Mouse (Mus musculus): ENCODE measurements around the gene Satb2.

Satb2 gene

DNA sequence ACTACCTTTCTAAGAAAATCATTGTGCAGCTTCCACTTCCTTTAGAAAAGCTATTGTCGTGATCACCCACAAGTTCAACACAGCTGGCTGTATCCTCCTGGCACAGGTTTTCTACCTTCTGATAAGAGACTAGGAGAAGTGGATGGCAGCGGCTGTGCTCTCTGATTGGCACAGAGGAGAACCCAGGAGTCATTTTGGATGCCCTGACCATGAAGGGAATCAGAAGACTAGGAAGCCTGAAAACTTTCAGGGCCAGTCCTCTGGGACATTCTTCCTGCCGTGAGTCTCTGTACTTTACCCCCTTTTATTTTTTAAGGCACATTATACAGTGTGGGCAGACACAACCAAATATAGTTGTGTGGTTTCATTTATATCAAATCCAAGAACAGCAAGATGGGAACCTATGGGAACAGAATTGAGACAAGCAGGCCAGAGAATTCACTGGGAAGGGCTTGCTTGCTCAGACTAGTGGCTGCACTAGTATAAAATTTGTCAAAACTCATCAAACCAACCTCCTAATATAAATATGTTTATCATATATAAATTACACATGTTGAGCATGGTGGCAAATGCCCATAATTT is 77.7 kb downstream of the Satb2 start:
- no peak for TF ChIP-seq GATA4 (IDR thresholded peaks at IDR 0.05; ENCODE audit: insufficient replicate concordance, low read length)

DNA sequence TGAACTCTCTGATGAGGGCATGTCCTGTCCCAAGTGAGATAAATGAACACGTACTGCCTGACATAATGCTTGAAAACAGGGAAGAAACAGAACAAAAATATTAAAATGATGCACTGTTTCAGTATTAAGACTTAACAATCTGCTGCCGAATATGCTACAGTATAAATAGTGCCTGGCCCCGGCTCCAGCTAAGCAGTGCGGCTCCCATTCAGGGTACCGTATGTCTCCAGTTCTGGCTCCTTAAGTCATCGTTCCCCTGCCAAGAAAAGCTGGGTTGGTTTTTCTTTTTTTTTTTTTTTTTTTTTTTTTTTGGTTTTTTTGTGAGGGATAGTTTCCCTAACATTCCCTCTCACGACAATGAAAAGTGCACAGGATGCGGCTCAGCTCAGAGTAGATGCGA is 78.3 kb downstream of the Satb2 start:
- TF ChIP-seq GATA4 (IDR thresholded peaks at IDR 0.05; ENCODE audit: insufficient replicate concordance, low read length) = no peak

DNA sequence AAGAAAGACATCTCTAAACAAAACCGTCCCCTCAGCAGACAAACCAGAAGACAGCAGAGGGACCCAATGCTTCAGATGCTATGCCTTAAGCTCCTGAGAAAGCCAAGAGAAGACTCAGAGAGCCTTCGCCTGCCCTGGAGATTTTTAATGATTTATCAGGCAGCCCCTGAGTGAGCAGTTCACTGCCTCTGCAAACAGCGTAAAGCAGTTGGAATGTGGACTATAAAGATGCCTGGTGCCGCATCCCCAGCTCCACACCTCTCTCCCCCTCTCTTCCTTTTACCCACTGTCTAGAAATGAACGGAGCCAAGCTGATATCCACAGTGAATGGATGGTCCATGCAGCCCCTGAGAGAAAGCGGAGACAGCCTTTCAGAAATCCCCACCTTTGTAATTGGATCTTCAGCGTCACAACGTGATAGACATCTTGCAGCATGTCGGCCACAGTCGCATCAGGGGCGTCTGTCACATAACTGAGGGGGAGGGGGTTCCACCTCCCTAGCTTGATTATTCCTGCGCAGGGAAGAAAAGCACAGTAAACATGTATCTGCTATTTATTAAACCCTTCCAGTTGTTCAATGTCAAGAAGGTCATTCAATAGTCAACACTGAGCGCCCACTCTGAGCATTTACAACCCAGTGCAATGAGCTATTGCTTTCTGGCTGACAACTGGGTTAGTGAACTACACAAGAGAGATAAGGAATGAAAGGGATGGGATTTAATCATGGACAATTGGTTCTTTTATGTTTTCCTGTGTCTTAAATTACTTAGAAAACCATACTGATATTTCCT is 79.6 kb downstream of the Satb2 start:
- TF ChIP-seq GATA4 (IDR thresholded peaks at IDR 0.05; ENCODE audit: insufficient replicate concordance, low read length) = no peak

DNA sequence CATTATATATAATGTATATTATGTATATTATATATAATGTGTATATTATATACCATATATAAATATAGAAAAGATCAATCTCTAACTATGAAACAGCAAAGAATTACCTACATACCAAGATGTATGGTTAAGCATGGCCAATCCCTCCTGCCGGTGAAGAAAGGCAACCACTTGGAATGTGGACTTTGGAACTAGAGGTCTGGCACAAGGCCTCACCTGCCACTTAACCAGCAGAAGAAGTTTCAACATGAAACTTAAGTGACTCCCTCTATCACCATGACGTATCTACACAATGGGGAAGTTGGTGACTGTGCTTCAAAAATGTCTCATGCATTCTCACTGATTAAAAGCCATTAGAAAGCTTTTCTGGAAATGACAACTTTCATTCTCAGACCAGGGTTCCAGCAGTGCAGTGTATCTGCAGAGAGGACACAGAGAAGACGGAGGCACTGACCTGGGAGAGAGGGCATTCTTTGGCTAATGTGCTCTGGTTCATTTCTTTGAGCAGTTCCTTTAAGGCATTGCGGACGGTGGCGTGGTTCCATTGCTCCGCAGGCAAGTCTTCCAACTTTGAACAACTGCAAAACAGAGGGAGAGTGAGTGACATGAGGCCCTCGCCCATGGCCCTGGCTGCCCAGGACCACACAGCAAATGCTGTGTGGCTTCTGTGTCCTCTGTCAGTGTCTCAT is 80.8 kb downstream of the Satb2 start:
- TF ChIP-seq GATA4 (IDR thresholded peaks at IDR 0.05; ENCODE audit: insufficient replicate concordance, low read length) = no peak

DNA sequence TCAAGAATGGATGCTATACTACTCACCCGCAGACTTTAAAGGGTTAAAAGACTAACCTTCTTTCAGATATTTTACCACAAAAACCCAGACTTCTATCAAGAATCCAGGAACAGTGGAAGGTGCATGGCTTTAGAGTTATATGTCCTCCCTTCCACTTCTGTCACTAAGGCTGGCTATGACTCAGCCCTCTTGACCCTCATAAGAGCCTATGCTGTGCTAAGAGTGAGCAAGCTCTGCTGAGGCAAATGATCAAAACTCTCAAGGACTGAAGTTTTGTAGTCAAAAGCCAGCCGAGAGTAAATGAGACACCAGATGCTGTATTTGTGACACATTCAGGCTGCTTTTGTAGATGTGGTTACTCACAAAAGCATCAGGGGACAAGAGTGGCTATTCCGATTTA is 81.8 kb downstream of the Satb2 start:
- no peak for TF ChIP-seq GATA4 (IDR thresholded peaks at IDR 0.05; ENCODE audit: insufficient replicate concordance, low read length)

DNA sequence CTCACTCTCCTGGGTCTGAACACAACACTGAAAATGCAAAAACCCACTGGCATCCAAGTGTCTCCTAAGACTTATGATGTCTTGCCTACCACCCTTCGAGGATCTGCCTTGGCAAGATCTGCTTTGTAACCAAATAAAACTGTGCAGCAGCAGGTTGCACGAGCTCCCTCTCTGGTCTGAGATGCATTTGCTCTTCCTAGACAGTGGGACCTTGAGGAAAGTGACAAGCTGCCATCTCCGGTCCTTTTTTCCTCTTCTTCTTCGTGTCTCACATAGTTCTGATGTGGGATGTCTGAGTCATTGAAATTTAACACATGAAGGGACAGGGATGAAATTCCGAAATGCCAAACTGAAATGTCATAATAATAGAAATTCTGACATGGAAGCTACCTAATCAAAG is 85.7 kb downstream of the Satb2 start:
- TF ChIP-seq GATA4 (IDR thresholded peaks at IDR 0.05; ENCODE audit: insufficient replicate concordance, low read length) = no peak

DNA sequence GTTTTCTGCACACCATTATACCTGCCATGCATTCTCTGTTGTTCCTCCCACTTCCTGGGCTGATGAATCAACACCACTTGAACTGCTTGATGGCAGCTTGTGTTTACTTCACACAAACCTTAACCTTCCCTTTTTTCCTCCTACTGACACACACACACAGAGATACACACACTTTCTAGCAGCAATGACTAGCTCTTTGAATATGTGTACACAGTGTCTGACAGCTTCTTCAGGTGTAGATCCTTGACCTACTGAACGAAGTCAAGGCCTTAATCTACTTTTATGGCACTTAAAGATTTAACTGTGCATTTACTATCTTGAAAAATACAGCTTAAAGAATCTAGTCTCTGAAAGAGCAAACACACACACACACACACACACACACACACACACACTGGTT is 89.5 kb downstream of the Satb2 start:
- no peak for TF ChIP-seq GATA4 (IDR thresholded peaks at IDR 0.05; ENCODE audit: insufficient replicate concordance, low read length)

DNA sequence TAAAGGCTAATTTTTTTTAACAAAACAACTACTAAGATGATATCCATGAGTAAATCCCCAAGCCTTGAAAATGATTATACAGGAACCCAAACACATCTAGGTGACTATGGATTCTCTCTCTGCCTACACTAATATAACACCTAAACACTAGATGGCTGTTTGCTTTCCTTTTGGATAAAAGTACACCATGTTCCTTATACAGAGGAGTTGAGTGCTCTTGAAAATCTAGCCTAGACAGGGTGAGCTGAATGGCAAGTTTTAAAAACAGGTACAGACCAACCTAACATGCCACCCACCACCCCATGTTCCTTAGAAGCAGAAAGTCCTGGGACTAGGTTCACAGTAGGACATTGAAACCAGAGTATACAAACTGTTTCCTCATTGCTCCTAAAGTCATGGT is 90.9 kb downstream of the Satb2 start:
- TF ChIP-seq GATA4 (IDR thresholded peaks at IDR 0.05; ENCODE audit: insufficient replicate concordance, low read length) = no peak

DNA sequence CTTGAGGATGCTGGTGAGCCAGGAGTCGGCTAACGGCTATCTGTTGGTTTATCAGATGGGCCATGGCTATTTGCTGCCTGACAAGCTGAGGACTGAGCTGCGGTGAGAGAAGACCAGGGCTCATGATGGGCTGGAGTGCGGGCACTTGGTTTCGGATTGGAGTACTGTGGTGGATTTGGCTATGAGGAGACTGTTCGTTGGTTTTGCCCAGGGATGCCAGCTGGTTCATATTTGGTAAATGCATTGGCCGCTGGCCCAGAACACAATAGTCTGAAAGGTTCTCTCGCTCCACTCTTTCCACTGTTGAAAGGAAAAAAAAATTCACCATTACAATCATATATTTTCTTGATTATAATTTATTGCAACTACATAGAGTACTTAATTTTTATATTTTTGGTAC is 107.0 kb downstream of the Satb2 start:
- TF ChIP-seq GATA4 (IDR thresholded peaks at IDR 0.05; ENCODE audit: insufficient replicate concordance, low read length) = no peak

DNA sequence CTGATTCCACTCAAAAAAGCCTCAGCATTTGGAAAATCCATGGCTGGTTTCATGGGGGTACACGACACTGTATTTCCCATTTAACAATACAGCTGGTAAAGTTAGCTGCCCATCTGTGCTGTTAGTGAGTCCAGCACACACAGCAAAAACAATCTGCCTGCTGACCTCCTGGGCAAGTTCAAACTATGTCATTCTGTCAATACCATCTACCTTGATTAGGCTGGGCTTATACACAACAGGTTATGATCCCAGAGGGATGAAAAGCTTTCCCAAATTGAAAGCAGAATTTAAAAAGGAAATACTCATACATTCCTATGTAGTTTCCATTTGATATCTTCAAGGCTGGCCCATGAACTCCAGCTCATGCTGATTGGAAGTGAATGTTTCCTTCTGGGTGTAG is 113.2 kb downstream of the Satb2 start:
- TF ChIP-seq GATA4 (IDR thresholded peaks at IDR 0.05; ENCODE audit: insufficient replicate concordance, low read length) = no peak

DNA sequence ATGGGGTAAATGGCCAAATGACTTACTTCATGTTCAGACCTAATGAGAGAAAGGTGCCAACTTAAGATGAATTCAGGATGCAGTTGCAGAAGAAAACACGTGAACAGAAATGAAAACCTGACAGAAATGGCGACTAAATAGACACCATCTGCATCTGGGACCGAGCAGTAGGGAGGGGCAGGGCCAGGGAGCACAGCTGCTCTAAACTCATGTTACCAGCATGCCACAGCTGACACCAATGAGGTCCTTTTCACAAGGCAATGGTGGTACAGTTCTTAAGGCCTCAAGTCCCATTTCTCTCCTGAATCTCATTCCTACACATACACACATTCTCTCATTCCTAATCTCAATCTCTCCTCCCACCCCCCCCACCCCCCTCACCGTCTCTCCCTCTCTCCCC is 115.7 kb downstream of the Satb2 start:
- TF ChIP-seq GATA4 (IDR thresholded peaks at IDR 0.05; ENCODE audit: insufficient replicate concordance, low read length) = no peak

DNA sequence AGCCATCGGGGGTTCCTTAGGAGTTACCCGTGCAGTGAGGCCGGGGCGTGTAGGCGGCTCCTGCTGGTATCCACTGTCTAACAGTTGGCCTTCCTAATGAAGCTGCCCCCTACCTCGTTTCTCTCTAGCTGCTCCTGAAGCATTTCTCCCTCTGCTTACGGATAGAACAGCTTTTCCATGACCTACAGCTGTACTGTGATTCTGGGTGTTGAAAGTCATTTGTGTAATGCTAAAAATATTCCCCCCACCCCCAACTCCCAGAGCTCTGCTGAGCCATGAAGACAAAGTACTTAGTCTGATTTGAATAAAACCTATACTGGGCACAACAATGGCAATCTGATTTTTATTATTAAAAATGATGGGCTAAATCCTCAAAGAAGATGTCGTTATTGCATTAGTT is 121.2 kb downstream of the Satb2 start:
- TF ChIP-seq GATA4 (IDR thresholded peaks at IDR 0.05; ENCODE audit: insufficient replicate concordance, low read length) = no peak

DNA sequence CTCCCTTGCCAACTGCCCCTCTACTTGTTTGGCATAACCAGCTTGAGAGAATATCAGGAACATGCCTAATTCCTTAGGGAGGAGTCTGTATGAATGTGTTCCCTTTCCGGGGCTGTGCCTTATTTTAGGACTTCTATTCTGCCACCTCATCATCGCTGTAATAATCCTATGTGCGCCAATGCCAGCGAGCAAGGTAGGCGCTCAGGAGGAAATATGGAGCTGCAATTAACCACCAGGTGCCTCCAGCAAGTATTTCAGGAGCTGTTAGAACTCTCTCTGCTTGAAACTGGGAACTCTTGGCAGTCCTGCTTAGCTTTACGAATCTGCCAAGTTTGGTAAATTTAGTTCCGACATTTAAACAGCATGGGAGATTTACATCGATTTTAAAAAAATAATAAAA is 128.0 kb downstream of the Satb2 start:
- no peak for TF ChIP-seq GATA4 (IDR thresholded peaks at IDR 0.05; ENCODE audit: insufficient replicate concordance, low read length)

DNA sequence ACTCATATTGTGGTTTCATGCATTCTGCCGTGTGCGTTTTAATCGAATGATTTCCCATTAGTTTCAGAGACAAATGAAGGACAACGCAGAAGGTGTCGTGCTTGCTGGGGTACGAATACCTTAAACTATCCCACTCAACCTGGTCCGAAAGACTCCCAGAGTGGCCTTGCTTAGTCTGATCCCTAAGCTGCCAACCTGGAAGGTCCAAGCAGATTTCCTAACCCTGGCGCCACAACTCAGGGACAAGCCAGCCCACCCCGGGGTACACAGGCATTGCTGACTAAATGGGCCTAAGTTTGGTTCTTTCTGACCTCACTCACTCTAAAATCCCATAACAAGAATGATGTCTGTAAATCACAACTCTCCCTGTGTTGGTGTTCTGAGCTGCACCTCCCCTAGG is 132.1 kb downstream of the Satb2 start:
- TF ChIP-seq GATA4 (IDR thresholded peaks at IDR 0.05; ENCODE audit: insufficient replicate concordance, low read length) = no peak

DNA sequence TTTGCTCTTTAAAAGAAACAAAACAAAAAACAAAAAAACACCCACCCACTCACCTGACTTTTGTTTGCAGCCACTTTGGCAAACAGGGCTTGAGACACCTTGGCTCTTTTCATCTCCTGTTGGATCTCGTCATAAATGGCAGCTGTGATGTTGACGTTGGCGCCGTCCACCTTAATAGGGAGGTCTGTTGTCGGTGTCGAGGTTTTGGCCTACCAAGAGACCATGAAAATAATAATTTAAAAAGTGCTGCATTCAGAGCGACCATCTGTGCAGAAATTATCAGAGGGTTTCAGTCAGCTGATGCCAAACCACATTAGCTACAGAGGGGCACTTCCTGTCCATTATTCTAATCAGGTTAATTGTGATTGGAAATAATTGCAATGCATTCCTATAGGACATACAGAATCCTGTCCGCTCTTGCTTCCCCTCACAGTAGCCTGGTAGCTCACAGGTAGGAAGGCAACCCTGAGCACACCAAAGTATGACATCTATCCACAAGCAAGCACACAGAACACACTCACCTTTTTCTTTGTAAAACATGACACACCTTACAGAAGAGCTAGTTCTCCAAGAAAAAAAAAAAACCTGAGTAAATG is 132.8 kb downstream of the Satb2 start:
- no peak for TF ChIP-seq GATA4 (IDR thresholded peaks at IDR 0.05; ENCODE audit: insufficient replicate concordance, low read length)
